Mouse (Mus musculus): ENCODE data around the gene Stard8. TPM values are rescaled to one million over a fixed set of nuclear protein-coding genes. Genes with fewer than 3 reads are reported as not detected.
"Not testable (repeated sequence)": the region's sequence is repeated elsewhere in the genome, so short reads cannot be mapped to it uniquely, and the experiment has no call there.

Stard8 gene
- 87.0 and 89.6 TPM in 2 replicates for polyA plus RNA-seq (2012; rRNA removed)

GRCm38 (mm10) chrX:99003046-99003445 lies at the start of gene Stard8:
Gene Stard8, plus strand, starts transcription at chrX:99003248.
- peak within 1 kb of the TSS; percentile 46 for H3K4me3 ChIP-seq (replicated peaks; ENCODE audit: extremely low read depth, low read depth, low read length)
- no peak for DNase-seq
- 58% methylated on average over 9 of the region's 9 CpGs for WGBS

GRCm38 (mm10) chrX:98953941-98954340 lies 49.1 kb upstream of the Stard8 start:
- H3K4me3 ChIP-seq (replicated peaks; ENCODE audit: extremely low read depth, low read depth, low read length): no peak overlapping the region
- TF ChIP-seq POLR2A (IDR thresholded peaks at IDR 0.05; ENCODE audit: borderline replicate concordance, extremely low read depth, low read depth, low read length): no peak
- peak; percentile 69 for TF ChIP-seq CTCF (IDR thresholded peaks at IDR 0.05; ENCODE audit: insufficient read depth, low read length)
- no peak for DNase-seq
- WGBS: 23% methylated on average over 6 of the region's 6 CpGs
- H3K4me1 ChIP-seq (ENCODE audit: control insufficient read depth, insufficient read depth, low read length): no peaks in the 10 kb centered on the region

More at GRCm38 (mm10) chrX:99003046-99003445, at the start of gene Stard8:
- TF ChIP-seq CTCF (IDR thresholded peaks at IDR 0.05; ENCODE audit: insufficient read depth, low read length) (no peak), POLR2A (IDR thresholded peaks at IDR 0.05; ENCODE audit: borderline replicate concordance, extremely low read depth, low read depth, low read length) (peak; percentile 10; the same call in 1 of the 2 replicates)
- H3K4me1 ChIP-seq (ENCODE audit: control insufficient read depth, insufficient read depth, low read length): peaks cover 3% of the 10 kb centered on the region; the same call in 1 of the 2 replicates

DNA sequence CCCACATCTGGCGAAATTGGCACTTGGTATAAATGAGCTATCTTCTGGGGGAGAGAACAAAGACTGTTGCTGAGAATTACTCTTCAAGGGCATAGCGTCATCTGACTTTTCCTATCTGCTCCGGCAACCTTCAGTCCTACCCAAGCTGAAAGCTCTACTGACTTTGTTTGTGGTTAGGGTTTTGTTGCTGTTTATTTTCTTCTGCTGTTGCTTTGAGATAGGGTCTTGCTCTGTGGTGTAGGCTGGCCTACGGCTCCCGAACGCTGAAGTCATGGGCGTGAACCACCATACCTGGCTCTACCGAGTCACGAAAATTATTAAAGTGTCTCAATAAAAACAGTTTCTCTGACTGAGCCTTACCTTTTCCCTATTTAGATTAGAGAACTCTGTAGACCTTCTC lies 44.8 kb upstream of the Stard8 start:
- DNase-seq: no peak
- no peak overlapping the region for H3K4me3 ChIP-seq (replicated peaks; ENCODE audit: extremely low read depth, low read depth, low read length)
- WGBS: 86% methylated on average over 9 of the region's 9 CpGs
- H3K4me1 ChIP-seq (ENCODE audit: control insufficient read depth, insufficient read depth, low read length): no peaks in the 10 kb centered on the region
- no peak for TF ChIP-seq POLR2A (IDR thresholded peaks at IDR 0.05; ENCODE audit: borderline replicate concordance, extremely low read depth, low read depth, low read length)
- TF ChIP-seq CTCF (IDR thresholded peaks at IDR 0.05; ENCODE audit: insufficient read depth, low read length): no peak

DNA sequence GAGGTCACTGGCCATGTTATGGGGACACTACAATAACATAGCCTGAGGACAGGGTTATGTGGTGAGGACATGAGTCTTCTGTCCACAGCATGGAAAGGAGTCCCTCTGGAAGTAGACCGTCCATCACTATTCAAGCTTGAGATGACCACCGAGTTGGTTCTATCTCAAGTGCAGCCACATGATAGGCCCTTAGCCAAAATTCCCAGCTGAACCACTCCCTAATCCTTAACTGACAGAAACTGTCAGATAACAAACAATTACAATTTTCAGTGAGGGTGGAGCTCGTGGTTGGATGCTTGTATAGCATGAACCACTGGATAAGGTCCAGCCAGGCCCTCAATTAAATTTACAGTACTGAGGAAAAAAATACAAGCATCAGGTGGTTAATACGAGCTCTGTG lies 44.0 kb upstream of the Stard8 start:
- WGBS: 62% methylated on average over 4 of the region's 4 CpGs
- Histone ChIP-seq H3K4me1 (ENCODE audit: control insufficient read depth, insufficient read depth, low read length) (no peaks in the 10 kb centered on the region), H3K4me3 (replicated peaks; ENCODE audit: extremely low read depth, low read depth, low read length) (no peak overlapping the region)
- DNase-seq: no peak
- TF ChIP-seq CTCF (IDR thresholded peaks at IDR 0.05; ENCODE audit: insufficient read depth, low read length) (no peak), POLR2A (IDR thresholded peaks at IDR 0.05; ENCODE audit: borderline replicate concordance, extremely low read depth, low read depth, low read length) (no peak)

GRCm38 (mm10) chrX:98963742-98964141 lies 39.3 kb upstream of the Stard8 start:
- H3K4me3 ChIP-seq (replicated peaks; ENCODE audit: extremely low read depth, low read depth, low read length): no peak overlapping the region
- H3K4me1 ChIP-seq (ENCODE audit: control insufficient read depth, insufficient read depth, low read length): no peaks in the 10 kb centered on the region
- TF ChIP-seq CTCF (IDR thresholded peaks at IDR 0.05; ENCODE audit: insufficient read depth, low read length): no peak
- TF ChIP-seq POLR2A (IDR thresholded peaks at IDR 0.05; ENCODE audit: borderline replicate concordance, extremely low read depth, low read depth, low read length): no peak
- DNase-seq: no peak

DNA sequence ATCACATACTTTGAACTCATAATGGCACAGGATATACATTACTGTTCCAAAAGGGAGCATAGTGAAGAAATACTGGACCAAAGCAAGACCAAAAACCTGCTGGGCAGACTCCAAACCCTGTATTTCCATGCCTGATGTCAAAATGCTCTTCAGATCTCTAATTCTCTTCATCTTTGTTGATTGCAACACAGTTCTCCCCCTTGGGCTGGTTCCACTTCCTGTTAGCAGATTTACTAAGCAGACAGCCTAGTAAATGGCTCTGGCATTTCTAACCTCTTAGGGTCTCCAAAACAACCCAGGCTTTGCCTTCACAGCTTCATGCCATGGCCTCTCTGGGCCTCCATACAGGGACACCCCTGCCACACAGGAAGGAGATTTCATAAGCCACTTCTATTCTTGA lies 38.5 kb upstream of the Stard8 start:
- TF ChIP-seq POLR2A (IDR thresholded peaks at IDR 0.05; ENCODE audit: borderline replicate concordance, extremely low read depth, low read depth, low read length) (no peak), CTCF (IDR thresholded peaks at IDR 0.05; ENCODE audit: insufficient read depth, low read length) (no peak)
- DNase-seq: no peak
- Histone ChIP-seq H3K4me3 (replicated peaks; ENCODE audit: extremely low read depth, low read depth, low read length) (no peak overlapping the region), H3K4me1 (ENCODE audit: control insufficient read depth, insufficient read depth, low read length) (no peaks in the 10 kb centered on the region)

DNA sequence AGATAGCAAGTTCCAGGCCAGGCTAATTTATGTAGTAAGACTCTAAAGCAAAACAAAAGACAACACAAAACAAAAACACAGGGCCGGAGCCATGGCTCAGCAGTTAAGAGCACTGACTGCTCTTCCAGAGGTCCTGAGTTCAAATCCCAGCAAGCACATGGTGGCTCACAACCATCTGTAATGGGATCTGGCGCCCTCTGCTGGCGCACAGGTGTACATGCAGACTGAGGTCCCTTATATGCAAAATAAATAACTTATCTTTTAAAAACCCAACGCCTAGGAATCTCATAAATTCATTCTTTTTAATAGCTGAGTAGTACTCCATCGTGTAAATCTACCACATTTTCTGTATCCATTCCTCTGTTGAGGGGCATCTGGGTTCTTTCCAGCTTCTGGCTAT lies 16.4 kb upstream of the Stard8 start:
- H3K4me1 ChIP-seq (ENCODE audit: control insufficient read depth, insufficient read depth, low read length); H3K4me3 ChIP-seq (replicated peaks; ENCODE audit: extremely low read depth, low read depth, low read length); DNase-seq: not testable (repeated sequence)
- WGBS: 58% methylated on average over 5 of the region's 5 CpGs
- 0 out of 2 replicates have a peak, but pooled peaks have one; percentile 16 for TF ChIP-seq CTCF (IDR thresholded peaks at IDR 0.05; ENCODE audit: insufficient read depth, low read length)

GRCm38 (mm10) chrX:98989574-98989973 lies 13.5 kb upstream of the Stard8 start:
- whole genome bisulfite sequencing: 40% methylated on average over 6 of the region's 6 CpGs
- no peaks in the 10 kb centered on the region; the same call in 1 of the 2 replicates for H3K4me1 ChIP-seq (ENCODE audit: control insufficient read depth, insufficient read depth, low read length)
- H3K4me3 ChIP-seq (replicated peaks; ENCODE audit: extremely low read depth, low read depth, low read length): no peak overlapping the region
- DNase-seq: peak; percentile 48
- peak; percentile 52 for TF ChIP-seq CTCF (IDR thresholded peaks at IDR 0.05; ENCODE audit: insufficient read depth, low read length)
- no peak for TF ChIP-seq POLR2A (IDR thresholded peaks at IDR 0.05; ENCODE audit: borderline replicate concordance, extremely low read depth, low read depth, low read length)

GRCm38 (mm10) chrX:99002065-99002464 lies 983 bp upstream of the Stard8 start:
- 44% methylated on average over 6 of the region's 6 CpGs for WGBS
- Histone ChIP-seq H3K4me1 (ENCODE audit: control insufficient read depth, insufficient read depth, low read length) (peaks cover 3% of the 10 kb centered on the region; the same call in 1 of the 2 replicates), H3K4me3 (replicated peaks; ENCODE audit: extremely low read depth, low read depth, low read length) (no peak overlapping the region)
- TF ChIP-seq POLR2A (IDR thresholded peaks at IDR 0.05; ENCODE audit: borderline replicate concordance, extremely low read depth, low read depth, low read length) (no peak), CTCF (IDR thresholded peaks at IDR 0.05; ENCODE audit: insufficient read depth, low read length) (no peak)
- DNase-seq: no peak

DNA sequence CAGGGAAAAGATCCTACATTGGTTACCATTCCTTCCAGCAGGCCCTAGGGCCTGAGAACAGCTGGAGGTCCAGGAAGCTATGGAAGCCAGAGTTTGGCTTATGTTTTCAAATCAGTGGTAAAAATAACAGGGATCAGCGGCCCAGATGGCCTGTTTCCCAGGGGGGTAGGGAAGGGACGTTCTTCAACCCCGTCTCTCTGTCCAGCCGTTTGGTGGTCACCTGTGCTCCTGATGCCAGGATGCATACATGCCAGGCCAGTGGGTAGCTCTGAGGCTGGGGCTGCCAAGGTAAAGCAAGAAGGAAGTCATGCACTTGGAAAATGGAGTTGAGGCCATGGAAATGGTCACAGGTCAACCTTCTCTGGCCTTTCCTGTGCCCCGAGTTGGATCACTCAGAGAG lies 7.5 kb downstream of the Stard8 start:
- H3K4me1 ChIP-seq (ENCODE audit: control insufficient read depth, insufficient read depth, low read length): no peaks in the 10 kb centered on the region
- no peak for TF ChIP-seq POLR2A (IDR thresholded peaks at IDR 0.05; ENCODE audit: borderline replicate concordance, extremely low read depth, low read depth, low read length)
- no peak for DNase-seq
- no peak overlapping the region for H3K4me3 ChIP-seq (replicated peaks; ENCODE audit: extremely low read depth, low read depth, low read length)
- WGBS: 80% methylated on average over 5 of the region's 5 CpGs

Measured in lung, adult 2 months (tissue).